Mouse (Mus musculus) induced T-regulatory cell, adult 2 months (primary cell): ENCODE measurements around the gene Gm17019.
"Not testable (repeated sequence)": the region's sequence is repeated elsewhere in the genome, so short reads cannot be mapped to it uniquely, and the experiment has no call there.

Source experiments
- DNase-seq: peaks from one replicate; pipeline ENCODE4 v3.0.0-alpha.2; 2012; ENCODE audit warnings: low read depth

Gene Gm17019

DNA sequence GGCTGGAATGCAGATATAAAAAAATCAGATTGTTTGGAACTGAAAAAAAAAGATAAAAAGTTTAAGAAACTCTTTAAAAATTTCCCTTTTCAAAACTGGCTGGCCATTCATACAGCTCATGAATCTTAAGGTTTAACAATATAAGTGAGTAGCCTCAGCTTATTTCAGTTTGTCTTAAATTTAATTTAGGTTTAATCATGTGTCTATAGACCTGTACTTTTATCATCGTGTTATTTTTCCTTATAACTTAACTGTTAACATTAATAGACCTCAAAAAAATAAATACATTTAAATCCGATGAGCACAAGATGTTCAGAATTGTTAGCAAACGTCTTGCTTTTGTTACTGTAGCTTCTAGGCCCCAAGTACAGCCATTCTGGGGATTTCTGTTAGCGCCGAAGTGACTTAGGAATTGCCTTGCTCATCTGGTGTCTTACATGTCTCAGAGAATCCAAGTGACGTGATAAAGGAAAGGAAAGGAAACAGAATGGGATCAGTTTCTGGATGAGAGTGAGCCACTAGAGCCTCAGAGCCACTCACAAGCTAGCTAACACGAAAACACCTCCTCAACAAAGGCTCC lies 36.0 kb downstream of the Gm17019 start:
- not testable (repeated sequence) for DNase-seq

DNA sequence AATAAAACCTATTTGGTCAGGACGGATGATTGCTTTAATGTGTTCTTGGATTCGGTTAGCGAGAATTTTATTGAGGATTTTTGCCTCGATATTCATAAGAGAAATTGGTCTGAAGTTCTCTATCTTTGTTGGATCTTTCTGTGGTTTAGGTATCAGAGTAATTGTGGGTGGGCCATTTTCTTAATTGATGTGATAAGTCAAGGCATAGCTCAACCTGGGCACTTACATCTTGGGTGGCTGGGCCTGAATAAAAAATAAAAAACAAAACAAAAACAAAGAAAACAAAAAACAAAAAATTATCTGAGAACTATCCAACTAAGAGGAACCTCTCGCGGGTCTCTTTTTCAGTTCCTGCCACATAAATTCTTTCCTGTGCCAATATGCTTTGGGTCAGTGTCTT lies 38.7 kb downstream of the Gm17019 start:
- not testable (repeated sequence) for DNase-seq

DNA sequence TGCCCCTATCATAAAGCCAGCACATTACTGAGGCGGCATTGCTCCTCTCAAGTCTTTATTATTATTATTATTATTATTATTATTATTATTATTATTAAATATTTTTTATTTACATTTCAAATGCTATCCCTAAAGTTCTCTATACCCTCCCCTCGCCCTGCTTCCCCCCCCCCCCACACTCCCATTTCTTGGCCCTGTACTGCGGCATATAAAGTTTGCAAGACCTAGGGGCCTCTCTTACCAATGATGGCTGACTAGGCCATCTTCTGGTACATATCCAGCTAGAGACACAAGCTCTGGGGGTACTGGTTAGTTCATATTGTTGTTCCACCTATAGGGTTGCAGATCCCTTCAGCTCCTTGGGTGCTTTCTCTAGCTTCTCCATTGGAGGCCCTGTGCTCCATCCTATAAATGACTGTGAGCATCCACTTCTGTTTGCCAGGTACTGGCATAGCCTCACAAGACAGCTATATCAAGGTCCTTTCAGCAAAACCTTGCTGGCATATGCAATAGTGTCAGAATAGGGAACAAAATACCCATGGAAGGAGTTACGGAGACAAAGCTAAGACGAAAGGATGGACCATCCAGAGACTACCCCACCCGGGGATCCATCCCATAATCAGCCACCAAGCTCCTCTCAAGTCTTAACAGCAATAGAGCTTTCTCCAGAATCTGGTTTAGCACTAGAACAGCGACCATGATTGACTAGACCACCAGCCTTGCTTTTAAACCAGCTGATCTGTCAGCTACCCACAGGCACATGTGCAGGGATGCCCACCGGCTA lies 42.2 kb downstream of the Gm17019 start:
- DNase-seq = not testable (repeated sequence)

DNA sequence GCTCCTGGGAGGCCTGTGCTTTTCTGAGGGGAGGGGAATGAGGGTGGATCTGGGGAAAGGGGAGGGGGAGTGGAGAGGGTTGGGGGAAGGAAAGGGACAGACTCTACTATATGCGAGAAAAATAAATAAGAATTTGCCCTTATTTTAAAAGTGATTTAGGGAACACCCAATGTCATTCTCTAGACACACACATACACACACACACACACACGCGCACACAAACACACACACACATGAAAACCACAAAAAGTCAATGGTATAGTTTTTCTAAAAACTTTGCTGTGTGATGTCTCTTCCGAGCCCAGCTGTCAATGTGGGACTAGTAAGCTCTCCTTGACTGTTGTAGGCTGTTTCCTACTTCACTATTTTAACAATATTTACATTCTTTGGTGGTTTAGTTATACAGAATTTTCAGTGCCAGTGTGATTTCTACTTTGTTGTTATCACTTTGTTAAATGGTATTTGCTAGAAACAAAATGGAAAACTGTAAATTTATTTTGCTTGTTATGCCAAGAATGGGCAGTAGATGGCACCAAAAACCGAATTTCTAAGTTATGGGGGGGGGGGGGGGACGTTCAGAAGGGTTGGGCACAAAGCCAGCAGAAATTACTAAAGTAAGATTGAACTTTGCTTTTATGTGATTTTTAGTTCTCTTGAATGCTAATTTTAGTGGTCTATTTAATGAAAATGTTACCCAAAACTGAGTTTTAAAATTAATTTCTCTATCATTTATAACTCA lies 46.0 kb downstream of the Gm17019 start:
- DNase-seq = not testable (repeated sequence)
